Mouse (Mus musculus) thymus, postnatal 4 days (tissue): ENCODE data around the gene Chst3.
"Not testable (repeated sequence)": the region's sequence is repeated elsewhere in the genome, so short reads cannot be mapped to it uniquely, and the experiment has no call there.

Experiments
- DNase-seq: peaks from one replicate; pipeline ENCODE4 v3.0.0; 2021

Gene Chst3

GRCm38 (mm10) chr10:60218591-60219499, at the start of gene Chst3:
Gene Chst3, minus strand, starts transcription at chr10:60219260.
- DNase-seq = peak; percentile 68

- DNase-seq = no peak
Measured at GRCm38 (mm10) chr10:60268738-60269137, 49.7 kb upstream of the Chst3 start.

- no peak for DNase-seq
Measured at GRCm38 (mm10) chr10:60266842-60267401, 47.9 kb upstream of the Chst3 start.

GRCm38 (mm10) chr10:60265252-60265651, 46.2 kb upstream of the Chst3 start:
- no peak for DNase-seq

- DNase-seq = no peak
Measured at GRCm38 (mm10) chr10:60263351-60263750, 44.3 kb upstream of the Chst3 start.

GRCm38 (mm10) chr10:60262386-60262785, 43.3 kb upstream of the Chst3 start:
- peak; percentile 84 for DNase-seq

GRCm38 (mm10) chr10:60261530-60261929, 42.5 kb upstream of the Chst3 start:
- DNase-seq = no peak

GRCm38 (mm10) chr10:60260557-60261294, 41.7 kb upstream of the Chst3 start:
- no peak for DNase-seq

GRCm38 (mm10) chr10:60257261-60257825, 38.3 kb upstream of the Chst3 start:
- no peak for DNase-seq

GRCm38 (mm10) chr10:60256088-60256487, 37.0 kb upstream of the Chst3 start:
- DNase-seq = no peak

GRCm38 (mm10) chr10:60252606-60253005, 33.5 kb upstream of the Chst3 start:
- DNase-seq = no peak

GRCm38 (mm10) chr10:60252187-60252586, 33.1 kb upstream of the Chst3 start:
- DNase-seq = no peak

GRCm38 (mm10) chr10:60250426-60250965, 31.4 kb upstream of the Chst3 start:
- no peak for DNase-seq

GRCm38 (mm10) chr10:60248345-60248744, 29.3 kb upstream of the Chst3 start:
- not testable (repeated sequence) for DNase-seq

- DNase-seq = peak; percentile 83
Measured at GRCm38 (mm10) chr10:60246519-60246918, 27.5 kb upstream of the Chst3 start.

GRCm38 (mm10) chr10:60245635-60246034, 26.6 kb upstream of the Chst3 start:
- DNase-seq = no peak

- peak; percentile 95 for DNase-seq
Measured at GRCm38 (mm10) chr10:60245041-60245440, 26.0 kb upstream of the Chst3 start.

- no peak for DNase-seq
Measured at GRCm38 (mm10) chr10:60243941-60244340, 24.9 kb upstream of the Chst3 start.

- DNase-seq = no peak
Measured at GRCm38 (mm10) chr10:60240416-60240815, 21.4 kb upstream of the Chst3 start.

GRCm38 (mm10) chr10:60237475-60238154, 18.6 kb upstream of the Chst3 start:
- peak; percentile 81 for DNase-seq

GRCm38 (mm10) chr10:60235876-60236275, 16.8 kb upstream of the Chst3 start:
- not testable (repeated sequence) for DNase-seq

GRCm38 (mm10) chr10:60234006-60234405, 14.9 kb upstream of the Chst3 start:
- no peak for DNase-seq
